Mouse (Mus musculus): Measurements from ENCODE around the gene Rabl6.

Gene Rabl6

GRCm38 (mm10) chr2:25607761-25608622 lies at the start of gene Rabl6:
Gene Rabl6, minus strand, starts transcription at chr2:25608521.
- peak; percentile 93 for DNase-seq (ENCODE audit: low read depth, low spot score)

- DNase-seq (ENCODE audit: low read depth, low spot score), result no peak
These were observed 49.3 kb upstream of the Rabl6 start, which contains the start of gene Lcn5 for GRCm38 (mm10) chr2:25657652-25658051. Gene Lcn5, plus strand, starts transcription at chr2:25657952.

- no peak for DNase-seq (ENCODE audit: low read depth, low spot score)
These were observed 48.9 kb upstream of the Rabl6 start for GRCm38 (mm10) chr2:25657246-25657645.

GRCm38 (mm10) chr2:25656691-25657090 lies 48.4 kb upstream of the Rabl6 start:
- DNase-seq (ENCODE audit: low read depth, low spot score), result no peak

- DNase-seq (ENCODE audit: low read depth, low spot score), result peak; percentile 22
These were observed 46.2 kb upstream of the Rabl6 start for GRCm38 (mm10) chr2:25654502-25654901.

GRCm38 (mm10) chr2:25652902-25653301 lies 44.6 kb upstream of the Rabl6 start, which contains the start of gene Lcn8:
Gene Lcn8, plus strand, starts transcription at chr2:25653120.
- DNase-seq (ENCODE audit: low read depth, low spot score), result no peak

GRCm38 (mm10) chr2:25639890-25640289 lies 31.6 kb upstream of the Rabl6 start:
- peak; percentile 66 for DNase-seq (ENCODE audit: low read depth, low spot score)

- DNase-seq (ENCODE audit: low read depth, low spot score), result no peak
These were observed 25.7 kb upstream of the Rabl6 start for GRCm38 (mm10) chr2:25634046-25634445.

GRCm38 (mm10) chr2:25633616-25634015 lies 25.3 kb upstream of the Rabl6 start:
- DNase-seq (ENCODE audit: low read depth, low spot score), result no peak

- DNase-seq (ENCODE audit: low read depth, low spot score), result no peak
These were observed 20.4 kb upstream of the Rabl6 start for GRCm38 (mm10) chr2:25628738-25629137.

GRCm38 (mm10) chr2:25627811-25628210 lies 19.5 kb upstream of the Rabl6 start, which contains the start of gene Fcna:
Gene Fcna, minus strand, starts transcription at chr2:25628030.
- DNase-seq (ENCODE audit: low read depth, low spot score), result no peak

GRCm38 (mm10) chr2:25625986-25626385 lies 17.7 kb upstream of the Rabl6 start:
- DNase-seq (ENCODE audit: low read depth, low spot score), result no peak

- peak; percentile 88 for DNase-seq (ENCODE audit: low read depth, low spot score)
These were observed 13.2 kb upstream of the Rabl6 start, which contains the start of gene Tmem141 for GRCm38 (mm10) chr2:25621229-25622200. Gene Tmem141, minus strand, starts transcription at chr2:25622005.

GRCm38 (mm10) chr2:25620852-25621228 lies 12.5 kb upstream of the Rabl6 start:
- DNase-seq (ENCODE audit: low read depth, low spot score), result no peak

GRCm38 (mm10) chr2:25620386-25620785 lies 12.1 kb upstream of the Rabl6 start:
- DNase-seq (ENCODE audit: low read depth, low spot score), result no peak

- no peak for DNase-seq (ENCODE audit: low read depth, low spot score)
These were observed 9.3 kb upstream of the Rabl6 start, which contains the start of gene Ccdc183 for GRCm38 (mm10) chr2:25617578-25617977. Gene Ccdc183, minus strand, starts transcription at chr2:25617678.

GRCm38 (mm10) chr2:25616398-25616797 lies 8.1 kb upstream of the Rabl6 start:
- DNase-seq (ENCODE audit: low read depth, low spot score), result no peak

- no peak for DNase-seq (ENCODE audit: low read depth, low spot score)
These were observed 350 bp upstream of the Rabl6 start for GRCm38 (mm10) chr2:25608671-25609070.

GRCm38 (mm10) chr2:25602526-25602925 lies 5.8 kb downstream of the Rabl6 start:
- DNase-seq (ENCODE audit: low read depth, low spot score), result no peak

- no peak for DNase-seq (ENCODE audit: low read depth, low spot score)
These were observed 8.3 kb downstream of the Rabl6 start for GRCm38 (mm10) chr2:25600037-25600436.

- DNase-seq (ENCODE audit: low read depth, low spot score), result no peak
These were observed 9.6 kb downstream of the Rabl6 start for GRCm38 (mm10) chr2:25598749-25599148.

Data from mesoderm, embryonic 11.5 days (tissue).